Mouse (Mus musculus) embryonic fibroblast, embryonic 13.5 days (primary cell): Measurements from ENCODE around the gene Tesk1.

Experiments
- CTCF ChIP-seq: IDR thresholded peaks from 2 replicates; pipeline ENCODE4 v1.5.1; 2011; ENCODE audit warnings: mild to moderate bottlenecking, control low read depth, low read length, moderate library complexity, borderline replicate concordance; ENCODE audit not compliant: insufficient read depth
- POLR2A ChIP-seq: IDR thresholded peaks from 2 replicates; pipeline ENCODE4 v1.6.1; 2011; ENCODE audit warnings: low read depth, mild to moderate bottlenecking, control low read depth, low read length, moderate library complexity

- TF ChIP-seq CTCF (no peak), POLR2A (no peak)
Observed at GRCm38 (mm10) chr4:43481894-43482456, 40.2 kb downstream of the Tesk1 start.
